Mouse (Mus musculus) forebrain, embryonic 14.5 days (tissue): Measurements from ENCODE around the gene Nrn1l. TPM values are rescaled to one million over a fixed set of nuclear protein-coding genes. Genes with fewer than 3 reads are reported as not detected.
A peak's percentile ranks its signal among the peaks of the same experiment; 100 is the strongest.

Source experiments
- ATAC-seq: fragments of 200-750 bp; cut with Nextera tagmentation; 2 replicates; pipeline ENCODE4 v1.8.0; 2017; ENCODE audit warnings: mild to moderate bottlenecking, moderate library complexity
- DNase-seq: peaks from one replicate; pipeline ENCODE4 v3.0.0-alpha.2; 2015; ENCODE audit warnings: low spot score
- H3K27ac ChIP-seq: fragments of 300-500 bp; sonication (generic); 2 replicates; pipeline ENCODE4 v1.5.1; 2014; ENCODE audit warnings: low read depth, mild to moderate bottlenecking, control low read depth, low read length, moderate library complexity
- H3K27me3 ChIP-seq: fragments of 300-500 bp; sonication (generic); replicated peaks from 2 replicates; pipeline ENCODE4 v1.6.1; 2014; ENCODE audit warnings: low read length, control low read depth, mixed read lengths; ENCODE audit not compliant: control insufficient read depth, insufficient read depth
- H3K36me3 ChIP-seq: fragments of 300-500 bp; sonication (generic); 2 replicates; pipeline ENCODE4 v1.6.1; 2014; ENCODE audit warnings: low read length, control low read depth; ENCODE audit not compliant: control insufficient read depth, insufficient read depth
- H3K4me1 ChIP-seq: fragments of 300-500 bp; sonication (generic); 2 replicates; pipeline ENCODE4 v1.6.1; 2014; ENCODE audit warnings: antibody characterized with exemption, low read length, control low read depth; ENCODE audit not compliant: control insufficient read depth, insufficient read depth
- H3K4me2 ChIP-seq: fragments of 300-500 bp; sonication (generic); 2 replicates; pipeline ENCODE4 v1.6.1; 2014; ENCODE audit warnings: mild to moderate bottlenecking, control low read depth, low read length
- H3K4me3 ChIP-seq: fragments of 300-500 bp; sonication (generic); 2 replicates; pipeline ENCODE4 v1.5.1; 2014; ENCODE audit warnings: low read depth, low read length, control low read depth
- H3K9ac ChIP-seq: fragments of 300-500 bp; sonication (generic); 2 replicates; pipeline ENCODE4 v1.6.1; 2014; ENCODE audit warnings: mild to moderate bottlenecking, low read length, control low read depth, moderate library complexity
- H3K9me3 ChIP-seq: fragments of 300-500 bp; sonication (generic); replicated peaks from 2 replicates; pipeline ENCODE4 v1.6.1; 2016; ENCODE audit warnings: low read length, control low read depth, mixed read lengths; ENCODE audit not compliant: control insufficient read depth
- WGBS: fragments of 180-500 bp; shearing (Covaris S2); extraction: QIAGEN DNeasy Blood & Tissue Kit; methylation state at CpG from one replicate; pipeline ENCODE4 v1.1.7; 2014; 5-methylcytosine and 5-hydroxymethylcytosine counted together
- polyA plus RNA-seq: library from polyadenylated mRNA; unstranded; fragments of >200 nt; fragmentation: Nextera tagmentation; extraction: Ambion mirVana; gene quantifications from 2 replicates; pipeline ENCODE4 v1.2.1, GENCODE M21; 2014

The Nrn1l gene
- polyA plus RNA-seq, 1 experiment from 2014 or later = 0.42 TPM

DNA sequence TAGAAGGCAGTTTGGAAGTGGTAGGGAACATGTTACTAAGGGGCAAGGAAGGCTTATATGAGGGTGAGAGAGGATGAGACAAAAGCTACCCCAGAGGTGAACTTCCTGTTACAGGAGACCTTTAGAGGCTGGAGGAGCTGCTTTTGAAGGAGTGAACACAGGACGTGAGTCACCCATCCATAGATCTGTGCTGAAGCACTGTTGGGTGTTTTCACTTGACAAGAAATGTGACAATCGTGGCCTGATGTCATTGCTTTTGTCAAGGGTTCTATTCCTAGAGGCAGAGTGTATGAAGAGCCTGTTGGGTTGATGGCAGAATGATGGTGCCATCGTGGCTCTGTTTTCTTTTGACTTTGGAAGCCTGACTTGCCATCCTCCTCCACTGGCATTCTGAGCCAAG lies 26.0 kb downstream of the Nrn1l start:
- no peak overlapping the region for H3K4me3 ChIP-seq
- WGBS = 93% methylated on average over 3 of the region's 3 CpGs
- H3K36me3 ChIP-seq = peaks cover 5% of the 10 kb centered on the region; the same call in 1 of the 2 replicates
- H3K27me3 ChIP-seq = no peaks in the 10 kb centered on the region
- H3K9ac ChIP-seq = no peak overlapping the region
- H3K27ac ChIP-seq = no peak overlapping the region
- no peaks in the 10 kb centered on the region for H3K9me3 ChIP-seq
- ATAC-seq (no peak), DNase-seq (no peak)
- H3K4me1 ChIP-seq = no peaks in the 10 kb centered on the region
- no peak overlapping the region for H3K4me2 ChIP-seq

DNA sequence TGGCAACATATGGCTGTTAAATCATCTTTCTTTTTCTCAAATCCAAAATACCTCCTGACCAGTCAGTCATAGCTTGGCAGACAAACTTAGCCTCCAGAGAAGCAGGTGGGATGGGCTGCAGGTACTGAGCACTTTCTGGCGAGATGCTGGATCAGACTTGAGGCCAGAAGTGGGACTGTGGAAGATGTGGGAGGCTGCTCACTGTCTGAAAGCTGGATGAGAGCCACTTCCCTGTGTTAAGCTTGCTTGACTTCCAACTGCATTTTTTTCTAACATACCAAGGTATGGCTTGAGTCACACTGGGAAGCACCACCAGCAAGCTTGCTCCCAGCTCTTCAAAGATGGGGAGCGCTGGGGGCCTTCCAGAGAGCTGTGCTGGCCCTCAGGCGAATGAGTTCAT lies 31.8 kb downstream of the Nrn1l start:
- ATAC-seq = no peak
- H3K9ac ChIP-seq = no peak overlapping the region
- no peaks in the 10 kb centered on the region for H3K4me1 ChIP-seq
- no peak overlapping the region for H3K27ac ChIP-seq
- no peak for DNase-seq
- H3K9me3 ChIP-seq = no peaks in the 10 kb centered on the region
- no peaks in the 10 kb centered on the region for H3K27me3 ChIP-seq
- WGBS = 48% methylated on average over 3 of the region's 3 CpGs
- no peak overlapping the region for H3K4me2 ChIP-seq
- no peak overlapping the region for H3K4me3 ChIP-seq
- peaks cover 9% of the 10 kb centered on the region; the same call in 1 of the 2 replicates for H3K36me3 ChIP-seq

DNA sequence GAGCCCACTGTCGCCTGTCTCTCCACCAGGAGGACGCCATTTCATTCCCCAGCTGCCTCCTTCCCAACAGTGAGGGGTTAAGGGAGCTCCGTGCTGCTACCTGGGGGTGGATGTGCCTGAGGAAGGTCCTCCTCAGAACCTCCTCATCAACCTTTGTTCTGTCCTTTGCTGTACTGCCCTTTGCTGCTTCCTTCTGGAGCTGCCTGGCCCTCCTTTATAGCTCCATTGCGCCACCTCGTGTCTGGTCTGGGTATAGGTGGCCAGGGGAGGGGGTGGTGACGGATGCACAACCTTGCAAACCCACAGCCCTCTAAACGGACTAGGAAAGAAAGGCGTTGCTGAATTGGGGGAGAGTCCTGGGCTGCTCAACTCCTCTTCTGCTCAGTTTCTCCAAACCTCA lies 37.2 kb downstream of the Nrn1l start:
- no peaks in the 10 kb centered on the region for H3K4me1 ChIP-seq
- H3K4me2 ChIP-seq = no peak overlapping the region
- DNase-seq = peak; percentile 76
- H3K4me3 ChIP-seq = no peak overlapping the region
- no peaks in the 10 kb centered on the region for H3K27me3 ChIP-seq
- H3K9me3 ChIP-seq = no peaks in the 10 kb centered on the region
- 15% methylated on average over 8 of the region's 8 CpGs for WGBS
- peak overlapping the region; percentile 48; the same call in 1 of the 2 replicates for H3K27ac ChIP-seq
- H3K9ac ChIP-seq = peak overlapping the region; percentile 40
- peaks cover 19% of the 10 kb centered on the region; the same call in 1 of the 2 replicates for H3K36me3 ChIP-seq
- ATAC-seq = peak; percentile 75

DNA sequence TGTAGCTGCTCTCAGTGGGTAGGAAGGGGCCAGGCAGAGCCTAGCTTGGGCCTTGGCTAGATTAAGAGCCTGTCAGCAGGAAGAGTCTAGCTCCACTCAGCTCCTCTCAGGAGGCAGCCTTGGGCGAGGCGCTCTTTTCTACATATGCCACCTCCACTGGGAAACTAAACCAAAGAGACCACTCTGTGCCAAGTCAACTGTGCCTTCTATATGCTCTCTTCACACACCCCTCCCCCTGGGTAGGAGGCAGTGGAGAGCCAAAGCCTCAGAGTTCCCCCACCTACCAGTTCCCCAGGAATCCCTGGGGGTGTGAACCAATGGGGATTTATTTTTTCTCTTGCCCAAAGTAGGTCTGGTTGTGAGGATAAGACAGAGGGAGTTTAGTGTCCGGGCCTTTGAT lies 37.9 kb downstream of the Nrn1l start:
- no peak for DNase-seq
- WGBS = 93% methylated on average over 3 of the region's 3 CpGs
- ATAC-seq = no peak
- Histone ChIP-seq H3K4me3 (no peak overlapping the region), H3K36me3 (peaks cover 19% of the 10 kb centered on the region; the same call in 1 of the 2 replicates), H3K4me1 (peaks cover 2% of the 10 kb centered on the region), H3K9me3 (no peaks in the 10 kb centered on the region), H3K27ac (no peak overlapping the region), H3K4me2 (no peak overlapping the region), H3K27me3 (no peaks in the 10 kb centered on the region), H3K9ac (no peak overlapping the region)

DNA sequence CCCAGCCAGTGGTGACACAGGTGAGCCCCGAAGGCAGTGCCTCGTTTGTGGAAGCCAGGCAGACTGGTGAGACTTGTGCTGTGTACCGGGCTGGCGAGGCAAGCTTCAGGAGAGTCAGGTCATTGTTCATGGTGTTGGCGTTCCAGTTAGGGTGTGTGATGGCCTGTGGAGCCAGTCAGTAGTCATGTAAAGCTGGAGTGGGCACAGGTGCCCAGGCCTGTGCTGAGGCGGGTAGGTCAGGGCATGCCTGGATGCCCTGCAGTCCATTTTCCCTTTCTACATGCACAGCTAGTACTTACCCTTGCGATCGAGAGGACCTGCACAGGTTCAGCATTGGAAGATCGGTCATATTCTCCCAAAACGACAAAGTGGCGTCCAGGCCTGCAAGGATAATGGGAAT lies 39.2 kb downstream of the Nrn1l start:
- Histone ChIP-seq H3K27me3 (no peaks in the 10 kb centered on the region), H3K9me3 (no peaks in the 10 kb centered on the region), H3K4me2 (no peak overlapping the region), H3K36me3 (peaks cover 19% of the 10 kb centered on the region; the same call in 1 of the 2 replicates), H3K9ac (no peak overlapping the region), H3K27ac (no peak overlapping the region), H3K4me3 (no peak overlapping the region), H3K4me1 (peaks cover 5% of the 10 kb centered on the region)
- no peak for ATAC-seq
- no peak for DNase-seq
- WGBS = 92% methylated on average over 11 of the region's 11 CpGs

DNA sequence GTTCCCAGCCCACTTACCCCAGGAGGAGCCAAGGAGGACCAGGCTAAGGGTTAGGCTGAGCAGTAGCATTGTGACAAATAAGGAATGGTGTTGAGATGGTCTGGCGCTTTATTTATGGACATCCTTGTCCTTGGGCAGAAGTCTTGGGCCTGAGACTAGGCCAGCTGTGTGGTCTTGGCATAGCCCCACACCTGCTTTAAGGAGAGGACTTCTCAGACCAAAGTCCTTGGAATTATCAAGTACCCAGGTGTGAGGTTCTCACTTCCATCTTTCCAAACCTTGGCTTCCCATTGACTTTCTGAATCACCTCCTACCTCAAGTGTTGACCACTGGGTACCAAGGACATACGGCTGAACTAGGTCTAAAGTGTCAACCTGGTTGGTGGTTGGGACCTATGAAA lies 40.4 kb downstream of the Nrn1l start, which contains the start of gene Ctrl:
Ctrl (minus strand) TSS at position 101 of the 400 bp plus-strand sequence.
- Histone ChIP-seq H3K27me3 (no peaks in the 10 kb centered on the region), H3K9me3 (no peaks in the 10 kb centered on the region), H3K27ac (no peak within 1 kb of the TSS), H3K4me2 (no peak within 1 kb of the TSS), H3K4me3 (no peak within 1 kb of the TSS), H3K36me3 (peaks cover 19% of the 10 kb centered on the region; the same call in 1 of the 2 replicates), H3K9ac (no peak within 1 kb of the TSS), H3K4me1 (peaks cover 5% of the 10 kb centered on the region)
- no peak for ATAC-seq
- 89% methylated on average over 2 of the region's 2 CpGs for WGBS
- no peak for DNase-seq

DNA sequence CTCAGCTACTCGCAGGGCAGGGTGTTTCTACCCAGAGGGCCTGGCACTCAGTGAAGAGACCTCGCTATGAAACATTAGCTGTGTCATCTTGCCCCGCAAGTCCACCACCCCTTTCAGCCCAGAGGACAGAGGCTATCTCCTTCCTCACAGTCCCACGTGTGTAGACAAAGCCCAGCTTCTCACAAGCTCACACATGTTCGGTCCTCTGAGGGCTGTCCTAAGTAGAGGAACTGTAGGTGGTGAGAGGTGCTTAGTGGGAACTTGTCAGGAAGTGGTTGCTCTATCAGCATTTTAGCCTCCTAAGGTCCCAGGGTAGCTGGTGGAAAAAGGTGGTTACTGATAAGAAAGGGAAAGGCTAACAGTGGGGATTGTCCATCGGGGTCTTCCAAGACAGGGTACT lies 41.7 kb downstream of the Nrn1l start:
- Histone ChIP-seq H3K4me2 (no peak overlapping the region), H3K4me3 (no peak overlapping the region), H3K4me1 (peaks cover 5% of the 10 kb centered on the region), H3K9ac (no peak overlapping the region), H3K36me3 (peaks cover 11% of the 10 kb centered on the region; the same call in 1 of the 2 replicates), H3K27ac (no peak overlapping the region), H3K27me3 (no peaks in the 10 kb centered on the region), H3K9me3 (no peaks in the 10 kb centered on the region)
- ATAC-seq = no peak
- WGBS = 86% methylated on average over 6 of the region's 6 CpGs
- no peak for DNase-seq

DNA sequence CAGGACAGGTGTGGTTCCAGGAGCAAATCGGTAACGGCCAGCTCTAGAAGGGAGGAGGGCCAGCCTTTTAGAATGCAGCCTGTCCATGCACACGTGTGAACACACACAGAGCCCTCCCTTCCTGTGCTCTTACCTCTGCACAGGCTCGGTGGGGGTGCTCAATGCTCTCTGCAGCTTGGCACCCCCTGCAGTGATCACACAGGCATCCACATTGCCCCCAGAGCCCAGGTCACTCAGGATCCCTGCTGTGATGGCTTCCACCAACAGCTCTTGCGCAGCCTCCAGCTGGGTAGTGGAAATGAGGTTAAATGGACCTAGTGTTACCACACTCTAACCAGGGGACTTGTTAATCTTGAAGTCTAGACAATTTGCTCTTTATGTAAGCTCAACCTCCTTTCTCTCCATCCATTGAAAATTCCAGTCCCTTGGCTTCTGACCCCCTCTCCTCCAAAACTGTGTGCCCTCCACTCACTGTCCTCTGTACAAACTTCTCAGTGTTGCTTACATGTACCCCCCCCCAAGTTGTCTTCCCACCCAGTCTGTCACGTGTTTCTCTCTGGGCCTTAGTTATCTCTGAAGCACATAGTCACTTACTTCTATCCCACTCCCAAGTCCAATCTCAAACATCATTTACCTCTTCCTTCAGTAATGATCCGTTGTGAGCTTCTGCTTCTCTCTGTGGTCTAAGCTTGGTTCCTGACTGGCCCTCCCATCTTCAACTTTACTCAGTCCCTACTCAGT lies 42.7 kb downstream of the Nrn1l start:
- Histone ChIP-seq H3K36me3 (peaks cover 8% of the 10 kb centered on the region; the same call in 1 of the 2 replicates), H3K27ac (no peak overlapping the region), H3K27me3 (no peaks in the 10 kb centered on the region), H3K4me1 (peaks cover 5% of the 10 kb centered on the region), H3K4me2 (peak overlapping the region; percentile 75), H3K9ac (peak overlapping the region; percentile 77), H3K4me3 (peak overlapping the region; percentile 55), H3K9me3 (no peaks in the 10 kb centered on the region)
- DNase-seq = no peak
- WGBS = 29% methylated on average over 7 of the region's 7 CpGs
- no peak for ATAC-seq

DNA sequence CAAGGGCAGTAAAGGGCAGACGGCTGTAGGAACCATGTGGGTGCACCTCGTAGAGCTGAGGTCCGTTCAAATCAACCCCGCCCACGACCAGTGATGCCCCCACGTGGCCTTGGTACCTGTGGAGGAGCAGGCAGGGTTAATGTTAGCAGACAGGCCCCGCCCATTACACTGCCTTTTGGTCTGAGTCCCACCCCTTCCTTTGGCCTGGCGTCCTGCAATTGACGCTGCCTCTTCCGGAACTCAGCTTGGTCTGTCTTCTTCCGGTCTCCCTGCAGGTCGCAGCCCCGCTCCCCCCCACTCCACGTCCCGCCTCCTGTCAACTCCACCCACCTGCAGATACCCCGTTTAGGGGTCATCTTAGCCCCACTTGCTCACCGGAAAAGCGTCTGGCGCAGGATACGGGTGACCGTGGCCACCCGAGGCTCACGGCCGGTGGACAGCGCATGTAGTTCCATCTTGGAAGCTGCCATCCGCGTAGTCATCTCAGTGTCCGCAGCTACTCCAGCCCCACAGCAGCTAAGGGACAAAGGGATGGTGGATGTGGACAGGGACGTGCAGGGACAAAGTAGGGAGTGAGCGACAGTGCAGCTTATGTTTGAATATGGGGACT lies 43.6 kb downstream of the Nrn1l start:
- Histone ChIP-seq H3K4me1 (peaks cover 5% of the 10 kb centered on the region), H3K36me3 (peaks cover 5% of the 10 kb centered on the region; the same call in 1 of the 2 replicates), H3K9me3 (no peaks in the 10 kb centered on the region), H3K27ac (peak overlapping the region; percentile 70), H3K9ac (peak overlapping the region; percentile 77), H3K4me2 (peak overlapping the region; percentile 75), H3K4me3 (peak overlapping the region; percentile 55), H3K27me3 (no peaks in the 10 kb centered on the region)
- DNase-seq = peak; percentile 91
- WGBS = under 1% methylated on average over 30 of the region's 30 CpGs
- peak; percentile 91 for ATAC-seq
